Mouse (Mus musculus): ENCODE data around the gene Tardbp. TPM values are rescaled to one million over a fixed set of nuclear protein-coding genes. Genes with fewer than 3 reads are reported as not detected.

Gene Tardbp
- polyA plus RNA-seq, 1 experiment, result 109 TPM

DNA sequence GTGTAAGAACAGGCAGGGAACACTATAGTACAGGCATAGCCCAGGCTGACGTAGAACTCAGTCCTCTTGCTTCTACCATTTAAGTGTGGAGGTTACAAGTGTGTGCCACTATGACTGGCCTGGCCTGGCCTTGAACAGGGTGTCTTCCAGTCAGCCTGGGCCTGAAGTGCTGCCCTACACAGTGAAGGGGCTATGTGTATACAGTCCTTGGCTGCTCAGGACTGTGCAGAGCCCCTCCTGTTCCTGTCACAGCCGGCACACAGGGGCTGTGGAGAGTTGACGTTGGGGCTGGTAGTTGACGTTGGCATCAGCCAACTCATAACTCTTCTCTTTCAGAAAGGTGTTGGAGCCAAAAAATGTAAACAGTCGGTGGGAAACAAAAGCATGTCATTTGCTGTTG lies 45.4 kb downstream of the Tardbp start:
- Histone ChIP-seq H3K79me2 (ENCODE audit: control insufficient read depth, insufficient read depth) (no peaks in the 10 kb centered on the region), H3K4me3 (no peak overlapping the region), H3ac (ENCODE audit: control insufficient read depth, insufficient read length) (no peak overlapping the region), H3K27me3 (ENCODE audit: control insufficient read depth, insufficient read depth, insufficient read length) (no peaks in the 10 kb centered on the region), H3K36me3 (ENCODE audit: control insufficient read depth, insufficient read depth) (peaks cover 6% of the 10 kb centered on the region), H3K4me2 (ENCODE audit: low read depth) (no peak overlapping the region)
- TF ChIP-seq SRF (IDR thresholded peaks at IDR 0.05; ENCODE audit: control insufficient read depth, insufficient read length, low read depth), result no peak
- no peak for TF ChIP-seq REST (IDR thresholded peaks at IDR 0.05; ENCODE audit: insufficient read depth, insufficient read length)
- TF ChIP-seq E2F4 (IDR thresholded peaks at IDR 0.05; ENCODE audit: insufficient read depth), result no peak
- TF ChIP-seq MAX (IDR thresholded peaks at IDR 0.05; ENCODE audit: low read depth), result no peak
- TF ChIP-seq POLR2AphosphoS2 (IDR thresholded peaks at IDR 0.05; ENCODE audit: insufficient read length, low read depth), result no peak
- no peak for TF ChIP-seq TCF12 (IDR thresholded peaks at IDR 0.05; ENCODE audit: insufficient read depth, poor library complexity, severe bottlenecking)
- TF ChIP-seq CEBPB (IDR thresholded peaks at IDR 0.05; ENCODE audit: insufficient read depth, poor library complexity, severe bottlenecking), result no peak
- TF ChIP-seq MYOD1 (IDR thresholded peaks at IDR 0.05; ENCODE audit: control insufficient read depth in 1 of 3, insufficient read length in 2 of 3, low read depth in 2 of 3), result no peak
- no peak for TF ChIP-seq USF1 (IDR thresholded peaks at IDR 0.05; ENCODE audit: low read depth)
- TF ChIP-seq POLR2A (IDR thresholded peaks at IDR 0.05; ENCODE audit: insufficient read length, low read depth), result no peak
- TF ChIP-seq MYOG (IDR thresholded peaks at IDR 0.05; ENCODE audit: control insufficient read depth in 1 of 3, insufficient read depth in 1 of 3, insufficient read length in 2 of 3, low read depth in 2 of 3), result no peak
- no peak for TF ChIP-seq TCF3 (IDR thresholded peaks at IDR 0.05; ENCODE audit: insufficient read length, low read depth)

DNA sequence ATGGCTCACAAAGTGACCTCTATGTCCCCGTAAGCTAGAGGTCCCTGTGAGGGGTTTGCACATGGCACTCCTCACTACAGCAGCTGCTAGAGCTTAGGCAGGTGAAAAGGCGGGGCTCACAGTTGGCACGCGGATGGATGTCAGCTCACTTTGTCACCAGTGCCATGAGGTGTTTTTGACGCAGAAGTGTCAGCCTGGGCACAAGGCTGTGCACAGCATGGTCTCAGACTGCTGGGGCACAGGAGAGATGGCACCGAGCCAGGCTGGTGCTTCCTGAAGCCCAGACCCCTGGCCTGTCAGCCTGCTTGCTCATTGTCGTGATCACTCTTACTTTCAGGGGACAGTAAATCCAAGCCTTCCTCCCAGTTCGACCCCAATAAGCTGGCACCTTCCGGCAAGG lies 46.1 kb downstream of the Tardbp start:
- H3K27me3 ChIP-seq (ENCODE audit: control insufficient read depth, insufficient read depth, insufficient read length), result no peaks in the 10 kb centered on the region
- TF ChIP-seq POLR2AphosphoS2 (IDR thresholded peaks at IDR 0.05; ENCODE audit: insufficient read length, low read depth), result no peak
- peak in 1 of 3 experiments; percentile 65 for TF ChIP-seq MYOD1 (IDR thresholded peaks at IDR 0.05; ENCODE audit: control insufficient read depth in 1 of 3, insufficient read length in 2 of 3, low read depth in 2 of 3)
- TF ChIP-seq MYOG (IDR thresholded peaks at IDR 0.05; ENCODE audit: control insufficient read depth in 1 of 3, insufficient read depth in 1 of 3, insufficient read length in 2 of 3, low read depth in 2 of 3), result peak in 2 of 3 experiments; percentile 36 to 75
- no peak overlapping the region for H3ac ChIP-seq (ENCODE audit: control insufficient read depth, insufficient read length)
- no peaks in the 10 kb centered on the region for H3K79me2 ChIP-seq (ENCODE audit: control insufficient read depth, insufficient read depth)
- no peak overlapping the region for H3K4me3 ChIP-seq
- no peak overlapping the region for H3K4me2 ChIP-seq (ENCODE audit: low read depth)
- H3K36me3 ChIP-seq (ENCODE audit: control insufficient read depth, insufficient read depth), result peaks cover 8% of the 10 kb centered on the region

DNA sequence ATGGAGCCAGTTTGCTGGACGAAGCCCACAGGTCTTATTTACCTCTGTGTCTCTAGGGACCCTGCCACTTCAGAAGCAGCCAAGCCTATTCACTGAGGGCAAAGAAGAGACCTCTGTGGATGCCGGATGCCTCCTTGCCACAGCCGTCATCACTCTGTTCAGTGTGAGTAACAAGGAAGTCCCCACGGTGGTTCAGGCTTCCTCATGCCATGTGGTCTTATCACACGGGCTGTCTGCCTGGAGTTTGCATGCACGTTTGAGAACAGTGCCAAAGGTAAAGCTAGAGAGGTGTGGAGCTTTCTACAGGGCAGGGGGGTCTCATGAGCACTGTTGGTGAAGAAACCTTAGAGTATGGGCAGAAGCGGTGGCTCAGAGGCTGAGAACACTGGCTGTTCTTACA lies 53.6 kb downstream of the Tardbp start:
- no peaks in the 10 kb centered on the region for H3K27me3 ChIP-seq (ENCODE audit: control insufficient read depth, insufficient read depth, insufficient read length)
- TF ChIP-seq USF1 (IDR thresholded peaks at IDR 0.05; ENCODE audit: low read depth) (no peak), CEBPB (IDR thresholded peaks at IDR 0.05; ENCODE audit: insufficient read depth, poor library complexity, severe bottlenecking) (no peak), MAX (IDR thresholded peaks at IDR 0.05; ENCODE audit: low read depth) (no peak), TCF3 (IDR thresholded peaks at IDR 0.05; ENCODE audit: insufficient read length, low read depth) (no peak), REST (IDR thresholded peaks at IDR 0.05; ENCODE audit: insufficient read depth, insufficient read length) (no peak), TCF12 (IDR thresholded peaks at IDR 0.05; ENCODE audit: insufficient read depth, poor library complexity, severe bottlenecking) (no peak), POLR2A (IDR thresholded peaks at IDR 0.05; ENCODE audit: insufficient read length, low read depth) (no peak), MYOG (IDR thresholded peaks at IDR 0.05; ENCODE audit: control insufficient read depth in 1 of 3, insufficient read depth in 1 of 3, insufficient read length in 2 of 3, low read depth in 2 of 3) (no peak), POLR2AphosphoS2 (IDR thresholded peaks at IDR 0.05; ENCODE audit: insufficient read length, low read depth) (no peak), E2F4 (IDR thresholded peaks at IDR 0.05; ENCODE audit: insufficient read depth) (no peak), MYOD1 (IDR thresholded peaks at IDR 0.05; ENCODE audit: control insufficient read depth in 1 of 3, insufficient read length in 2 of 3, low read depth in 2 of 3) (no peak), SRF (IDR thresholded peaks at IDR 0.05; ENCODE audit: control insufficient read depth, insufficient read length, low read depth) (no peak)

DNA sequence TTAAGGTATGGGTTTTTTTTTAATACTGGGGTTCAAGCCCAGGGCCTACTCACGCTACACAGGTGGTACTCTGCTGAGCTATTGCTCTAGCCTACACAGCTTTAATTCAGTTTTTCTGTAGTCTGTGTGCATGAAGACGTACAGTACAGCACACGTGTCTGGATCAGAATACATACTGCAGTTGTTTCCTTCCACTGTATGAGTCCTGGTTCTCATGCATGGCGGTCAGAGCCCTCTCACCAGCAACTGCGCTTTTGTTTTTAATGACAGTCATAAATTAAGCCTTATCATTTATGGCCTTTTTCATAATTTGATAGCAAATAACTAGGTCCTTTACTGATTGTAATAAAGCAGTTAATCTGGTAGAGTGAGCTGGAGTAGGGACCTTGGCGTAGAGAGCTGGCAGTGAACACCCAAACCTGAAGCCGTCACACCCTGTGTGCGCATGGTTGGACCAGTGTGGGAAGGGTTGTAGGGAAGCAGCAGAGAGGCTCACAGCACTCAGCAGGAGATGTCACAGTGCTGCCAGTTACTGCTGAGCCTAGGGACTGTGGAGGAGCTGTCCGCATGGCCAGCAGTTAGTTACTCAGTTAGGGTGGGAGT lies 56.0 kb downstream of the Tardbp start:
- no peaks in the 10 kb centered on the region for H3K27me3 ChIP-seq (ENCODE audit: control insufficient read depth, insufficient read depth, insufficient read length)
- H3K36me3 ChIP-seq (ENCODE audit: control insufficient read depth, insufficient read depth), result peaks cover 39% of the 10 kb centered on the region
- TF ChIP-seq SRF (IDR thresholded peaks at IDR 0.05; ENCODE audit: control insufficient read depth, insufficient read length, low read depth), result no peak
- TF ChIP-seq MYOG (IDR thresholded peaks at IDR 0.05; ENCODE audit: control insufficient read depth in 1 of 3, insufficient read depth in 1 of 3, insufficient read length in 2 of 3, low read depth in 2 of 3), result no peak
- no peak for TF ChIP-seq REST (IDR thresholded peaks at IDR 0.05; ENCODE audit: insufficient read depth, insufficient read length)
- no peak for TF ChIP-seq TCF12 (IDR thresholded peaks at IDR 0.05; ENCODE audit: insufficient read depth, poor library complexity, severe bottlenecking)
- TF ChIP-seq MAX (IDR thresholded peaks at IDR 0.05; ENCODE audit: low read depth), result no peak
- no peak for TF ChIP-seq CEBPB (IDR thresholded peaks at IDR 0.05; ENCODE audit: insufficient read depth, poor library complexity, severe bottlenecking)
- TF ChIP-seq USF1 (IDR thresholded peaks at IDR 0.05; ENCODE audit: low read depth), result no peak
- TF ChIP-seq E2F4 (IDR thresholded peaks at IDR 0.05; ENCODE audit: insufficient read depth), result no peak
- no peak for TF ChIP-seq POLR2A (IDR thresholded peaks at IDR 0.05; ENCODE audit: insufficient read length, low read depth)
- no peak for TF ChIP-seq TCF3 (IDR thresholded peaks at IDR 0.05; ENCODE audit: insufficient read length, low read depth)
- TF ChIP-seq POLR2AphosphoS2 (IDR thresholded peaks at IDR 0.05; ENCODE audit: insufficient read length, low read depth), result no peak
- no peak for TF ChIP-seq MYOD1 (IDR thresholded peaks at IDR 0.05; ENCODE audit: control insufficient read depth in 1 of 3, insufficient read length in 2 of 3, low read depth in 2 of 3)
- H3ac ChIP-seq (ENCODE audit: control insufficient read depth, insufficient read length), result no peak overlapping the region
- no peaks in the 10 kb centered on the region for H3K79me2 ChIP-seq (ENCODE audit: control insufficient read depth, insufficient read depth)
- H3K4me3 ChIP-seq, result no peak overlapping the region
- no peak overlapping the region for H3K4me2 ChIP-seq (ENCODE audit: low read depth)

More for the DNA sequence above, 53.6 kb downstream of the Tardbp start:
- Histone ChIP-seq H3K4me3 (no peak overlapping the region), H3K4me2 (ENCODE audit: low read depth) (no peak overlapping the region), H3K79me2 (ENCODE audit: control insufficient read depth, insufficient read depth) (no peaks in the 10 kb centered on the region), H3ac (ENCODE audit: control insufficient read depth, insufficient read length) (no peak overlapping the region), H3K36me3 (ENCODE audit: control insufficient read depth, insufficient read depth) (peaks cover 25% of the 10 kb centered on the region)
